Mouse (Mus musculus) E14TG2a.4 (cell line): ENCODE data around the gene Bbs12.

Experiments used
- CTCF ChIP-seq: conservative IDR thresholded peaks from 2 replicates; pipeline ENCODE4 v1.5.1; 2014; ENCODE audit warnings: low read length
- NANOG ChIP-seq: IDR thresholded peaks from 2 replicates; pipeline ENCODE4 v1.6.1; 2014; ENCODE audit warnings: borderline replicate concordance, low read length, mixed read lengths
- POU5F1 ChIP-seq: IDR thresholded peaks from 2 replicates; pipeline ENCODE4 v1.6.1; 2014; ENCODE audit warnings: low read length, borderline replicate concordance

DNA sequence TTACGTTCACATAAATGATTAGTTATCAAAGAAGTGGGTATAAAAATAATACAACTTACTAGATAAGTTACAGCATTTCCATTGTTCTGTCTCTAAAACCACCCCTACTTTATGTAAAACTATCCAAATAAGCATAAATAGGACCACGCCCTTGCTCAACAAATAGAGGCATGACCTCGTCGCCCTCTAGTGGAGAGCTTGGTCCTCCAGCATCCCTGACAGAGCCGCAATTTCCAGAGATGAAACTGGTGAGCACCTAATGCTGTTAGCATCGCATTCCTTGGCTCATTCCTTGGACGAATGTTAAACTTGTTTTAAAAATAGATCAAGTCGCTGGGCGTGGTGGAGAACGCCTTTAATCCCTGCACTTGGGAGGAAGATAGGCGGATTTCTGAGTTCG lies 9.7 kb upstream of the Bbs12 start:
- TF ChIP-seq CTCF (peak; percentile 75), POU5F1 (no peak), NANOG (no peak)
